Mouse (Mus musculus): ENCODE data around the gene Tex45. TPM values are rescaled to one million over a fixed set of nuclear protein-coding genes. Genes with fewer than 3 reads are reported as not detected.

The Tex45 gene
- total RNA-seq, 2 experiments from 2014 or later = 0.14 TPM; not detected in 1

DNA sequence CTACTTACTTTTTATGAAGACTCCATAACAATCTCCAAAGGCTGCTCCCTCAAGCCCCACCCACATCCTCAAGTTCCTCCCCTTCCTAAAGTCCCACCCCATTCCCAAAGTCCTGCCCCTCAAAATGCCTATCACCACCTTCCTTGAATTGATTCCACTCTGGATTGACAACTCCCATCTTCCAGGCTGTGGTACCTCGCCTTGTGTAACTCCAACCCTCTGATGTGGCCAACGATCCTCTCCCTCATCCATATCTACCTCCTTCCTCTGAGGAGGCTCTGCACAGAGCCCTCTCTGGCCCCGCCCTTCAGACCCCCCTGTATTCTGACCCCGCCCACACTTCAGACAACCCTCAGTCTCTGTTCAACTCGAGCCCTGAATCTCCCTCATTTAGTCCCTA is 14.5 kb downstream of the Tex45 start:
- DNase-seq = no peak

DNA sequence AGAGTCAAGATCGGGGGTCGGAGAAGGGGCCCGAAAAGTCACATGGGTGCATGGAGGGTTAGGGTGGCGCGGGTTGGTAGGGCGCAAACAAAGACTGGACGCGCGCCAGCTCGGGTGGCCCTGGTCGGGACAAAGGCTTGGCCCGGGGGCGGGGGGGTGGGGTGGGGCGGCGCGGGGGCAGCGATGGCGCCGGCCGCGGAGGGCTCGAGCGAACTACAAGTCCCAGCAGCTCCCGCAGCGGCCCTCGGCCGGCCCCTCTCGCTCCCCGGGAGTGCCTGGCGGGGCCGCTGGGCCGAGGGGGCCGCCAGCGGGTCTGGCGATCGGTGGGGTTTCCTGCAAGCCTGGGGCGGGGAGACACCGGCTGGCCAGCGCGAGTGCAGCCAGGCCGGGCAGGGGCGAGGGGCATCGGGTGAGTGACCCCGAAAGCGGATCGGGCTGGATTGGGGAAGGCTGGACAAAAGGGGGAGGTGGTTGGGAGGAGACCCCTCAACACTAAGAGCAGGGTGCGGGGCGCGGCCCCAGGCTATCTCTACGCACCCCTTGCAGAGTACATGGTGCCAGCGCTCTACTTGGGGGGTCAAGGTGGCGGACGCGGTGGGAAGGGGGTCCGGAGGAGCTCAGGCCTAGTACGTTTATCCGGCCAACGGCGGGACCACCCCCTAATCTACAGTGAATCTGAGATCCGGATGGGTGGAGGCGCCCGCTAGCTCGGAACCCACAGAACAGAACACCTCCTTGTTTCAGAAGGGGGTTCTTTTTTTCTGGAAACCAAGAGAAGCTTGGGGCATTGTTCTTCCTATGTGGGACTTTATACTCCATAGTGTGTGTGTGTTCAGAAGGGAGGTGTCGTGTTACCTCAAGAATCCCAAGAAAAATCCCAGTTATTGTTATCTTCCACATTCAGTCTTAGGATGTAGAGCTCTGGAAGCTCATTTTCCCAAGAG is 22.5 kb downstream of the Tex45 start, which contains the start of gene Zfp358:
Gene Zfp358 (plus strand): TSS at position 238 of the 944 bp plus-strand sequence.
- DNase-seq = peak; percentile 79

DNA sequence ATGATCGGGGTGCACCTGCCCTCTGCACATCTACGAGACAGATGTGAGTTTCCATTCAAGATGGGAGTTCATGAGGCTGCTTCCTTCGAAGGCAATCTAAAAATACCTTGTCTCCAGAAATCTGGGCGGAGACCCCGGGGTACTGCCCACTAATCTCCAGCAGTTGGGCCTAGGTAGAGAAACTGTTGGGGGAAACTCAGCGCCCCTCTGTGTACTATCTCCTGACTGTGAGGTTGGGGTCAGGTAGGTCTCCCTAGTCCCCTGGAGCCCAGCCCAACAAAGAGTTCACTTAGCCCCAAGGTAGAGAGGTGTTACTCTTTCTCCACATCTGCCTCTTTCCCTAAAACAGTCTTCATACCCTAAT is 23.2 kb downstream of the Tex45 start:
- no peak for DNase-seq

DNA sequence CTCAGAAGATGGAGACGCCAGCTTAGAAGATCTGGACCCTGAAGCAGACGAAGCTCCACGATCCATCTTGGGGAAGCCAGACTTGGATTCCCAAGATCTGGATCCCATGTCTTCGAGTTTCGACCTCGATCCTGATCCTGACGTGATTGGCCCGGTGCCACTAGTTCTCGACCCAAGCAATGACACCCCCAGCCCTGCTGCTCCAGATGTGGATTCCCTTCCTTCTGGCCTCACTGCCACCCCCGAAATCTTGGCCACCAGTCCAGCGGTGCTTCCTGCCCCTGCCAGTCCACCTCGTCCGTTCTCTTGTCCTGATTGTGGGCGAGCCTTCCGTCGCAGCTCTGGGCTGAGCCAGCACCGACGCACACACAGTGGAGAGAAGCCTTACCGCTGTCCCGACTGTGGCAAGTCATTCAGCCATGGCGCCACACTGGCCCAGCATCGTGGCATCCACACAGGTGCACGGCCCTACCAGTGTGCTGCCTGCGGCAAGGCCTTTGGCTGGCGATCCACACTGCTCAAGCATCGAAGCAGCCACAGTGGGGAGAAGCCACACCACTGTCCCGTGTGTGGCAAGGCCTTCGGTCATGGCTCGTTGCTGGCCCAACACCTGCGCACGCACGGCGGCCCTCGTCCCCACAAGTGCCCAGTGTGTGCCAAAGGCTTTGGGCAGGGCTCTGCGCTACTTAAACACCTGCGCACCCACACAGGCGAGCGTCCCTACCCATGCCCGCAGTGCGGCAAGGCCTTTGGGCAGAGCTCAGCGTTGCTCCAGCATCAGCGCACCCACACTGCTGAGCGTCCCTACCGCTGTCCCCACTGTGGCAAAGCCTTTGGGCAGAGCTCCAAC is 25.1 kb downstream of the Tex45 start:
- no peak for DNase-seq

DNA sequence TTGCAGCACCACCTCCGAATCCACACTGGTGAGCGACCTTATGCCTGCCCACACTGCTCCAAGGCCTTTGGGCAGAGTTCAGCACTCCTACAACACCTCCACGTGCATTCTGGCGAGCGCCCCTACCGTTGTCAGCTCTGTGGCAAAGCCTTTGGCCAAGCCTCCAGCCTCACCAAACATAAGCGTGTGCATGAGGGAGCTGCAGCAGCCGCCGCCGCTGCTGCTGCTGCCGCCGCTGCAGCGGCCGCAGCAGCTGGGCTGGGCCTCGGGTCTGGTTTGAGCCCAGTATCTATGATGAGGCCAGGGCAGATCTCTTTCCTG is 25.7 kb downstream of the Tex45 start:
- DNase-seq = no peak

DNA sequence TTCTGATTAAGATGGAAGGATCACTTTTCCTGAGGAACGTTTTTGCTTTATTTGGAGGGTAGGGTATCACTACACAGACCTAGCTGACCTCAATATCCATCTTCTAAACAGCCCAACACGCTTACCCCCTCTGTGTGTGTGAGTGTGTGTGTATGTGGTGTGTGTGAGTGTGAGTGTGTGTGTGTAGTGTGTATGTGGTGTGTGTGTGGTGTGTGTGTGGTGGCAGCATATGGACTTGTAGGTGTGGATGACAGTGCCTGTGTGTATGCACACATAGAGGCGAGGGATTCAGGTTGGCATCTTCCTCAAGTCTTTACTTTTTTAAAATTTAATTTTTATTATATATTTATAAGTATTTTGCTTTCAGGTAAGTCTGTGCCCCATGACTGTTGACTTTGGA is 27.9 kb downstream of the Tex45 start:
- no peak for DNase-seq

DNA sequence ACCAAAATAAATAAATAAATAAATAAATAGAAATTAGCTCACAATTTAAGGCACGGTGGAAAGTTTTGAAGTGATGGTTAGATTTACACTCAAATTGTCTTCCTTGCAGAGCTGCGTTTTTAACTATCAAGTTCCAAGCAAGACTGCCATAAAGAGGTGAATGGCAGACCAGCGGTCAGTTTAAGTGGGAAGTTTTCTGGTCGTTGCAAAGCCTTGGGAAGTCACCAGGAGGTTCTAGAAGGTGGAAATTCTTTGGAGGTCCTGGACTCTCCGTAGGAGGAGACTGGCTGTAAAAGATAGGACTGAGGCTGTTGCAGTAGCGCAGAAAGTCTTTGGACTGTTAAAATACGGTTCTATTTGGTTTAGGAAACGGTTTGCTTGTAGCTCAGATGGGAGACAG is 29.1 kb downstream of the Tex45 start:
- no peak for DNase-seq

DNA sequence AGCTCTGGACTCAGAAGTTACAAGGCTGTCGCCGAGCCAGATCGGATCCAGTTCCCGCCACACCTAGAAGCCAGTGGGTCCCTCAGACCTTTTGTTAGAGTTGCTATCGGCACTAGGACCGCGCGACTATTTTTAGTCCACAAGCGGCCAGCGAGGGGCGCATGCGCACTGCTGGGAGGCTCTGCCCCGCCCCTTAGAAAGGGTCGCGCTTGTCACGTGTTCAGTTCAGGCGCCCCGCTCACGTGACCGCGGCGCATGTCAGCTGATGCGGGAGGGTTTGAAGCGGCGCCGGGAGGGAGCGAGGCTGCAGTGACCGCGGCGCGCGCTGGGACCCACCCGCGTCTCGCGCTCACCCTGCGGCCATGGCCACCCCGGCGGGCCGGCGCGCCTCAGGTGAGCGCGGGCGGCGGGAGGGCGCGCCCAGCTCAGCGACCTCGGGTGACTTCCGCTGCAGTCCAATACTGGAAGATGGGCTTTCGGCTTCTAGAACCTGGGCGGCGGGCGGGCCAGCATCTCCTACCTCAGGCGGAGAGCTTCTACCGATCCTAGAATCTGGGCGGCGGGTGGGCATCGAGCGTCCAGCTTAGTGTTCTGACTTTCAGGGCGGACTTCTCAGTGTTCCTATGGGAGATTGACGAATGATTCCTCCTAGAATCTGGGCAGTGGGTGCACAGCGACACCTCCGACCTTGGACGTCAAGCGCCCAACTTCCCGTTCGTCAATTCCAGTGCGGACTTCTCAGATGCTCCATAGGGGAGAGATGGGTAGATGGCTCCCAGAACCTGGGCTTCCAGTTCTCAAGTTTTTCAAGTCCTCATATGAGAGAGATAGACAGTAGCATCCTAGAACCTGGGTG is 29.8 kb downstream of the Tex45 start, which contains the start of gene Mcoln1:
Gene Mcoln1 (plus strand): TSS at position 223 of the 856 bp plus-strand sequence.
- DNase-seq = peak; percentile 98

DNA sequence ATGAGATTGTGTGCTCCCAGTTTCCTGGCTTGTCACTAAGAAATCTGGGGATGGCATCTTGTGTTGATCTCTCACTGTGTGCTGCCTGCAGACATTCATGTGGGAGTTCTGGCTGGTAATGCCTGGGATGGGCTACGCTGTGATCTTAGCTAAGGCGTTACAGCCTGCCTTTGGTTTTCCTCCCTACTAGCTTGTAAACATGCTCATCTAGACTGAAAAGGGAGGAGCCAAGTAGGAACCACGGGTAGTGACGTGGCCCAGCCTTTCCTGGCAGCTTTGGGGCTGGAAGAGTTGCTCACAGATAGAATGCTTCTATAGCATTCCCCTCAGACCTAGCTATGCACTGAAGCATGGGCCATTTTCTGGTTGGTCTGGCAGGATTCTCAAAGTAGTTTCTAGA is 31.6 kb downstream of the Tex45 start:
- no peak for DNase-seq

DNA sequence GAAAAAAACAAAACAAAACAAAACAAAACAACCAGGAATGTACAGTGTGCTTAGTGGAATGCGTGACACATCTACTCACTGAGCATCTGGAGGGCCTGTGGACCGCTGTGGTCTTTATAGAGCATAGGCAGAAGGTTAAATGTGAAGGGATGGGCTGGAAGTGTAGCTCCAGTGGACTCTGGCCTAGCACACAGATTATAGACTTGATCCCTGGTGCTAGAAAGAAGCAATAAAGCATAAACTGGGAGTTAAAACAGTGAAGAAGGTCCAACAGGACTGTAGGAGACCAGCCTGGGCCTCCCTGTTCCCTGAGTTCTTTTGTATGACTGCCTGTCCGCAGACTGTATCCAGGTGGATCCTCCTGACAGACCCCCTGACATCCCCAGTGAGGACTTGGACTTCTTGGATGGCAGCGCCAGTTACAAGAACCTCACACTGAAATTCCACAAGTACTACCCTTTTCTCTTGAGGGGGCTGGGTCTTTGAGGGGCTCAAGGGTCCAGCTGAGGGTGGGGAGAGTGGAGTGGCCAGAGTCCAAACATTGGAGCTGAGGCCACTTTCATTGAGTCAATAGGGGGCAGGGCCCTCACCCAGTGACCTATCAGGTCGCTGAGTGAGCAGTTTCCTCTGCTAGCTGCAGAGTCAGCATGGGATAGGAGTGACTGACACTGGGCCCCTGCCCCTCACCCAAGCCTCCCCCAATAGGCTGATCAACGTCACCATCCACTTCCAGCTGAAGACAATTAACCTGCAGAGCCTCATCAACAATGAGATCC is 37.5 kb downstream of the Tex45 start:
- no peak for DNase-seq

DNA sequence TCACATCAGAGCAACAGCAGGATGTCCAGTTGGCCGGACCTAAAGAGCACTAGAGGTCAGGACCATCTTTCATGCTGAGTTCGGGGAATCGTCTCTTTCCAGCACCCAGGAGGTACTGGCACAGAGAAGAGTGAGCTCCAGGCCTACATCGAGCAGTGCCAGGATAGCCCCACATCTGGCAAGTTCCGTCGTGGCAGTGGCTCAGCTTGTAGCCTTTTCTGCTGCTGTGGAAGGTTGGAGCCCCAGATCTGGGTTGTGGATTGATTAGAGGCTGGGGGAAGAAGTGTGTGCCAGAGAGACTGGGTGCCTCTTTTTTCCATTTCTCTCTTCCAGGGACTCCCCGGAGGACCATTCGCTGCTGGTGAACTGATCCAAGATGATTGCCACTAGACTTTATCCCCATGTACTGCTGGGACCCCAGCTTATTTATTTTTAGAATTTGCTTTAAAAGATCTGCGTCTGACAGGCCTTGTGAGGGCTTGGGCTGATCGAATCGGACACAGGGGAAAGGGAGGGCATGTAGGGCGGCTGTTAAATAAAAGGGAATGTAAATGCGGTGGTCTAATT is 44.1 kb downstream of the Tex45 start:
- no peak for DNase-seq

DNA sequence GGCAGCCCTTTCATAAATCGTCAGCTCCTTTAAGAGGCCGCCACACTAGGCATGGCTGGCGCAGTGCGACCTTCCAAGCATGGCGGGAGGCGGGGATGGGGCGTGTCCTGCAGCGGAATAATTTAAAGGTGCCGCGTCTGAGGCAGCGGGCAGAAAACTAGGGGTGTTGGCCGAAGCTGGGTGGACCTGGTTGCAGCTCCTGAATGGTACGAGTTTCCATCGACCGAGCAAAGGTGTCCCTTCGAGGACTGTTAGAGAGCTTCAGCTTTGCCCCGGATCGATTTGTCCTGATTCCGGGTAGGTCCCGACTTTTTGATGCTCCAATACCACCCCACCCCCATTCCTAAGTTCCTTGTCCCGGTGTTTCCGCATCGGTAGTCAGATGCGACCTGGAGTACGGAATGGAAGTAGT is 44.6 kb downstream of the Tex45 start, which contains the start of gene Pnpla6:
Gene Pnpla6 (plus strand): TSS at position 125 of the 412 bp plus-strand sequence.
- peak; percentile 84 for DNase-seq

DNA sequence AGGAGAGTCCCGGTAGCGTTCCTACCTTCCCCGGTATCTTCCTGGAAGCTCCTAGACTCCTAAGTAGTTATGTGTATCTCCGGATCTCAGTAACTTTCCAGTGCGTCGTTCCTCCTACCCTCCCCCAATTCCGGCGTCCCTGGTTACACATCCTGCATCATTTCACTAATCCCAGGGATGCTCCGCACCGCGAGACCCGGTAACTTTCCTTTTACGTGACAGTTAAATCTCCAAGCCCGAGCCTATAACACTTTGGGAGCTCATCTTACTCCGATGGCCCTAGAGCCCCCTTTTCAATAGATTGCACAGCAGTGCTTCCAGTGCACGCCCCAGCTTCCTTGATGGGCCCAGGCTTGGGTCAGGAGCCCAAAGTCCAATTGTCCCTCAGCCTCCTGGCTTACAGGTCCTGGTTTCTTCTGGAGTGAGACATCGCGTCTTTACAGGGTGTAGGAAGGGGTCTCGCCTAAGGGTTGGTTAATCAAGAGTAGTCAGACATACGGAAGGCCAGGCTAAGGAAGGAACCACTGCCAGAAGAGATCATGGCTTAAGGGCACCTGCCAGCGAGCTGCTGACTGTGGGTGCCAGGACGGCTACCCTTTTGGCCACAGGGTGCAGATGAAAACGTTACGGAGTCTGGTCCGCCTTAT is 45.2 kb downstream of the Tex45 start:
- peak; percentile 22 for DNase-seq

DNA sequence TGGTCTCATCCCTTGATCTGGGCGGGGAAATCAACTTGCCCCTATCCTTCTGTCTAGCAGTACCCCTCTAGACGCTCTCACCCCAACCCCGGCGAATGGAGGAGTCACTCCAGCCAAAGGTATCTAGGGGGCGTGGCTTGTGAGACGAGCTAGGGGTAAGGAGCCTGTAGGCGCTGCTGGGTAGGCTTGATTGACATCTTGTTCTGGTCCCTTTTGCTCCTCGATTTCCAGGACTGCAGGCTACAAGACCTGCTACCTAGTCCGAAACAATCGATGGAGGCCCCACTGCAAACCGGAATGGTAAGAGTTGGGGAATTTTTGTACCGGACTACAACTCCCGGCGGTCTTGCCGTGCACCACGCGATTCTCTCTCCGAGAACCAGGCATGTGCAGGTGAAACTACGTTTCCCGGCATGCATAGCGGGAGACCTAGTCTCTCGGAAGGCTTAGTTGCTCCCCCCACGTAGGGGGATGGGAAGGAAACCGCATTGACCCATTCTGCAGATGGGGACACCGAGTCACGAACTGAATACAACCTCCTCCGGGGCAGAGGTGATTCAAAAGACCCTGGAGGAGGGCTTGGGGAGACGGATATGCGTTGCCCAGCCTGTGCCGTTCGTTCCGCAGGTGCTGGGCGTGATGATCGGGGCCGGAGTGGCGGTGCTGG is 45.9 kb downstream of the Tex45 start:
- DNase-seq = peak; percentile 83

DNA sequence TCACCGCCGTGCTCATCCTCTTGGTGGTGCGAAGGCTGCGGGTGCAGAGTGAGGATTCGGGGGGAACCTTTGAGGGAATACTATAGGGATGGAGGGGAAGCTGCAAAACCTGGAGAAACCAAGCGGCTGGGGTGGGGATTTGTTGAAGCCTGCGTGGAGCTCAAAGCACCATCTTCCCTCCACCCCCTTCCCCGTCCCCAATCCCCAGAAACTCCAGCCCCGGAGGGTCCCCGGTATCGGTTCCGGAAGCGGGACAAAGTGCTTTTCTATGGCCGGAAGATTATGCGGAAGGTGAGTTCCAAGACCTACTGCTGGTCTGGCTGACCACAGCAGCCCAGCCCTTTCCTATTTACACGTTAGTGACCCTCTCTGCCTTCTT is 46.4 kb downstream of the Tex45 start:
- no peak for DNase-seq

DNA sequence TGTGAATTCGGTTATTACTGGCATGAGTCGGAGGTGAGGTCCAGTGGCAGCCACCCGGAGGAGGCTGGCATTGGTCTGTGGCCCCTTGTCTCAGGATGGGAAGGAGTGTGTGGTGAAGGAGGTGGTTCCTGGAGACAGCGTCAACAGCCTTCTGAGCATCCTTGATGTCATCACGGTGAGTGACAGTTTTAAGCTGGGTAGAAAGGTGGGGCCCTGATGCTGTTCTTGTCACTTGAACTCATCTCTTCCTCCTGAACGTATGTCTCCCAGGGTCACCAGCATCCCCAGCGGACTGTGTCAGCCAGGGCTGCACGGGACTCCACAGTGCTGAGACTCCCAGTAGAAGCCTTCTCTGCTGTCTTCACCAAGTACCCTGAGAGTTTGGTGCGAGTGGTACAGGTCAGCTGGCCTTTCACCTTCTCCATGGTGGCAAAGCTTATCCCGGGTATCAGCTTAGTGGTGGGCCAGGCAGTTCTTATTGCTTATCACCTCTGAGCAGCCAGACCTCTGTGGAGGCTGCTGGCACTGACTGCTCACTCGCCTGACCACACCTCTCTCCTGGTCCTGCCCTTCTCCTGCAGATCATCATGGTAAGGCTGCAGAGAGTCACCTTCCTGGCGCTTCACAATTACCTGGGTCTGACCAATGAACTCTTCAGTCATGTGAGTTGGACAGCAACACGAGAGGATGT is 51.5 kb downstream of the Tex45 start:
- no peak for DNase-seq

DNA sequence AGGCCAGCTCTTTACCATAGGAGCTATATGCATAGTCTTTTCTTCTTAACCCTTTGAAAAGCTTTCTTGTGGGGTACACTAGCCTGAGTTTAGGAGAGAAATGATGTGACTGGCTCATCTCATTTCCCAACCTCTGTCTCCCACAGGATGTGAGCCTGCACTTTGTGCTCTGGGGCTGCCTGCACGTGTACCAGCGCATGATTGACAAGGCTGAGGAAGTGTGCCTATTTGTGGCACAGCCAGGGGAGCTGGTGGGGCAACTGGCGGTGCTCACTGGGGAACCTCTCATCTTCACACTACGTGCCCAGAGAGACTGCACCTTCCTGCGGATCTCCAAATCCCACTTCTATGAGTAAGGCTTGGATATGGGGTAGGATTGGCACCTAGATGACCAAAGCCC is 60.2 kb downstream of the Tex45 start:
- no peak for DNase-seq

DNA sequence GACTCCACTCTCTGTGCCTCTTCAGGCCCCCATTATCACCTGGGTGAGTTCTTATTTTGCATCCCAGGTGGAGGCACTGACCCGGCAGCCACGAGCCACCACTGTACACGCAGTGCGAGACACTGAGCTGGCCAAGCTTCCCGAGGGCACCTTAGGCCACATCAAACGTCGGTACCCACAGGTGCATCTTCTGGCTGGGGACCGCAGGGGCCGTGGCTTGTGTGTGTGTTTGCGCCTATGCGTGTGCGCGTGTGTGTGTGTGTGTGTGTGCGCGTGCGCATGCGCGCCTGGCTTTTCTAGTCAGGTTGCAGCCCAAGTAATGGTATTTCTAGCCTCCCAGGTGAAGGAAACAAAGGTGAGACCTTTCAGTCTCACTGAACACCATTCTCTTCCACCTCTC is 61.3 kb downstream of the Tex45 start:
- no peak for DNase-seq
